Mouse (Mus musculus) hindbrain, embryonic 14.5 days (tissue): ENCODE results near the gene Usp19. TPM values are rescaled to one million over a fixed set of nuclear protein-coding genes. Genes with fewer than 3 reads are reported as not detected.

Source experiments
- ATAC-seq: fragments of 200-750 bp; cut with Nextera tagmentation; 2 replicates; pipeline ENCODE4 v1.8.0; 2017; ENCODE audit warnings: moderate number of reproducible peaks, mild to moderate bottlenecking, moderate TSS enrichment, moderate library complexity; ENCODE audit not compliant: low FRiP score
- DNase-seq: peaks from one replicate; pipeline ENCODE4 v3.0.0-alpha.2; 2015; ENCODE audit warnings: low spot score
- H3K27ac ChIP-seq: fragments of 300-500 bp; sonication (generic); 2 replicates; pipeline ENCODE4 v1.5.1; 2014; ENCODE audit warnings: mild to moderate bottlenecking, moderate library complexity
- H3K27me3 ChIP-seq: fragments of 300-500 bp; sonication (generic); 2 replicates; pipeline ENCODE4 v1.6.1; 2014; ENCODE audit warnings: mild to moderate bottlenecking, low read length, mixed read lengths; ENCODE audit not compliant: control insufficient read depth, insufficient read depth
- H3K36me3 ChIP-seq: fragments of 300-500 bp; sonication (generic); replicated peaks from 2 replicates; pipeline ENCODE4 v1.6.1; 2014; ENCODE audit not compliant: control insufficient read depth, insufficient read depth
- H3K4me1 ChIP-seq: fragments of 300-500 bp; sonication (generic); replicated peaks from 2 replicates; pipeline ENCODE4 v1.6.1; 2014; ENCODE audit warnings: antibody characterized with exemption, low read length, mixed read lengths; ENCODE audit not compliant: control insufficient read depth, insufficient read depth
- H3K4me2 ChIP-seq: fragments of 300-500 bp; sonication (generic); replicated peaks from 2 replicates; pipeline ENCODE4 v1.6.1; 2014; ENCODE audit warnings: mild to moderate bottlenecking, moderate library complexity
- H3K4me3 ChIP-seq: fragments of 300-500 bp; sonication (generic); replicated peaks from 2 replicates; pipeline ENCODE4 v1.5.1; 2014; ENCODE audit warnings: mild to moderate bottlenecking, low read length
- H3K9ac ChIP-seq: fragments of 300-500 bp; sonication (generic); 2 replicates; pipeline ENCODE4 v1.6.1; 2014
- H3K9me3 ChIP-seq: fragments of 300-500 bp; sonication (generic); 2 replicates; pipeline ENCODE4 v1.6.1; 2016; ENCODE audit warnings: low read length; ENCODE audit not compliant: control insufficient read depth
- WGBS: fragments of 180-500 bp; shearing (Covaris S2); extraction: QIAGEN DNeasy Blood & Tissue Kit; methylation state at CpG from one replicate; pipeline ENCODE4 v1.1.7; 2014; 5-methylcytosine and 5-hydroxymethylcytosine counted together
- polyA plus RNA-seq: library from polyadenylated mRNA; unstranded; fragments of >200 nt; fragmentation: Nextera tagmentation; extraction: Ambion mirVana; gene quantifications from 2 replicates; pipeline ENCODE4 v1.2.1, GENCODE M21; 2014

Usp19 gene
- polyA plus RNA-seq, 1 experiment from 2014 or later = 69.7 TPM

- ATAC-seq = no peak
- peaks cover 6% of the 10 kb centered on the region; the same call in 1 of the 2 replicates for H3K36me3 ChIP-seq
- H3K4me1 ChIP-seq = peaks cover 10% of the 10 kb centered on the region
- no peaks in the 10 kb centered on the region for H3K9me3 ChIP-seq
- no peak overlapping the region for H3K9ac ChIP-seq
- 0 out of 2 replicates have a peak overlapping the region, but pooled peaks have one; percentile 53 for H3K4me2 ChIP-seq
- WGBS = 93% methylated on average over 28 of the region's 28 CpGs
- H3K27ac ChIP-seq = no peak overlapping the region
- no peak overlapping the region for H3K4me3 ChIP-seq
- DNase-seq = no peak
- no peaks in the 10 kb centered on the region for H3K27me3 ChIP-seq
Observed at GRCm38 (mm10) chr9:108480813-108481519, 9.4 kb upstream of the Usp19 start.

GRCm38 (mm10) chr9:108481520-108482210 lies 8.7 kb upstream of the Usp19 start:
- Histone ChIP-seq H3K36me3 (peaks cover 7% of the 10 kb centered on the region; the same call in 1 of the 2 replicates), H3K4me1 (peaks cover 10% of the 10 kb centered on the region), H3K4me3 (no peak overlapping the region), H3K4me2 (no peak overlapping the region), H3K9me3 (no peaks in the 10 kb centered on the region), H3K27me3 (no peaks in the 10 kb centered on the region), H3K9ac (no peak overlapping the region), H3K27ac (no peak overlapping the region)
- DNase-seq = no peak
- no peak for ATAC-seq
- WGBS = 91% methylated on average over 19 of the region's 19 CpGs

GRCm38 (mm10) chr9:108483051-108483790 lies 7.2 kb upstream of the Usp19 start:
- Histone ChIP-seq H3K4me3 (no peak overlapping the region), H3K27me3 (no peaks in the 10 kb centered on the region), H3K4me2 (no peak overlapping the region), H3K27ac (no peak overlapping the region), H3K36me3 (peaks cover 7% of the 10 kb centered on the region; the same call in 1 of the 2 replicates), H3K4me1 (peaks cover 10% of the 10 kb centered on the region), H3K9ac (no peak overlapping the region), H3K9me3 (no peaks in the 10 kb centered on the region)
- DNase-seq = no peak
- no peak for ATAC-seq
- 95% methylated on average over 18 of the region's 18 CpGs for WGBS

GRCm38 (mm10) chr9:108484021-108484420 lies 6.4 kb upstream of the Usp19 start:
- ATAC-seq (no peak), DNase-seq (no peak)
- H3K4me1 ChIP-seq = peaks cover 5% of the 10 kb centered on the region
- H3K4me3 ChIP-seq = no peak overlapping the region
- no peak overlapping the region for H3K4me2 ChIP-seq
- 94% methylated on average over 15 of the region's 15 CpGs for WGBS
- no peaks in the 10 kb centered on the region for H3K27me3 ChIP-seq
- H3K36me3 ChIP-seq = peaks cover 7% of the 10 kb centered on the region; the same call in 1 of the 2 replicates
- H3K9me3 ChIP-seq = no peaks in the 10 kb centered on the region
- no peak overlapping the region for H3K27ac ChIP-seq
- no peak overlapping the region for H3K9ac ChIP-seq

GRCm38 (mm10) chr9:108485301-108485875 lies 5.0 kb upstream of the Usp19 start:
- no peak overlapping the region for H3K9ac ChIP-seq
- WGBS = 93% methylated on average over 19 of the region's 19 CpGs
- no peaks in the 10 kb centered on the region for H3K27me3 ChIP-seq
- no peak overlapping the region for H3K4me2 ChIP-seq
- ATAC-seq (no peak), DNase-seq (no peak)
- no peak overlapping the region for H3K4me3 ChIP-seq
- H3K4me1 ChIP-seq = peaks cover 7% of the 10 kb centered on the region
- no peak overlapping the region for H3K27ac ChIP-seq
- H3K36me3 ChIP-seq = peaks cover 7% of the 10 kb centered on the region; the same call in 1 of the 2 replicates
- no peaks in the 10 kb centered on the region for H3K9me3 ChIP-seq

GRCm38 (mm10) chr9:108486973-108487530 lies 3.4 kb upstream of the Usp19 start:
- peaks cover 9% of the 10 kb centered on the region; the same call in 1 of the 2 replicates for H3K36me3 ChIP-seq
- H3K27me3 ChIP-seq = no peaks in the 10 kb centered on the region
- H3K4me1 ChIP-seq = peaks cover 15% of the 10 kb centered on the region
- H3K27ac ChIP-seq = no peak overlapping the region
- H3K4me2 ChIP-seq = no peak overlapping the region
- no peak overlapping the region for H3K9ac ChIP-seq
- no peak overlapping the region for H3K4me3 ChIP-seq
- no peaks in the 10 kb centered on the region for H3K9me3 ChIP-seq
- 96% methylated on average over 8 of the region's 8 CpGs for WGBS
- ATAC-seq = no peak
- DNase-seq = no peak

- WGBS = 89% methylated on average over 17 of the region's 17 CpGs
- no peak overlapping the region for H3K4me2 ChIP-seq
- no peak overlapping the region for H3K9ac ChIP-seq
- peaks cover 22% of the 10 kb centered on the region for H3K4me1 ChIP-seq
- no peak overlapping the region for H3K4me3 ChIP-seq
- H3K27me3 ChIP-seq = no peaks in the 10 kb centered on the region
- no peaks in the 10 kb centered on the region for H3K9me3 ChIP-seq
- no peak overlapping the region for H3K27ac ChIP-seq
- no peak for ATAC-seq
- H3K36me3 ChIP-seq = peaks cover 22% of the 10 kb centered on the region
- no peak for DNase-seq
Observed at GRCm38 (mm10) chr9:108488403-108488802, 2.0 kb upstream of the Usp19 start.

- no peak overlapping the region for H3K4me2 ChIP-seq
- H3K4me3 ChIP-seq = no peak overlapping the region
- H3K27ac ChIP-seq = peak overlapping the region; percentile 98; the same call in 1 of the 2 replicates
- 96% methylated on average over 20 of the region's 20 CpGs for WGBS
- peaks cover 22% of the 10 kb centered on the region for H3K4me1 ChIP-seq
- peaks cover 30% of the 10 kb centered on the region for H3K36me3 ChIP-seq
- no peaks in the 10 kb centered on the region for H3K27me3 ChIP-seq
- no peak for DNase-seq
- no peak for ATAC-seq
- no peaks in the 10 kb centered on the region for H3K9me3 ChIP-seq
- no peak overlapping the region for H3K9ac ChIP-seq
Observed at GRCm38 (mm10) chr9:108489215-108489614, 1.2 kb upstream of the Usp19 start.
